Mouse (Mus musculus) thymus, postnatal 36 days (tissue): ENCODE results near the gene Mettl23.
"Not testable (repeated sequence)": the region's sequence is repeated elsewhere in the genome, so short reads cannot be mapped to it uniquely, and the experiment has no call there.

Source experiments
- DNase-seq, 2 experiments: peaks; one replicate each; pipeline ENCODE4 v3.0.0; 2022; ENCODE audit warnings: mixed read lengths in 2 of 2

Mettl23 gene

DNA sequence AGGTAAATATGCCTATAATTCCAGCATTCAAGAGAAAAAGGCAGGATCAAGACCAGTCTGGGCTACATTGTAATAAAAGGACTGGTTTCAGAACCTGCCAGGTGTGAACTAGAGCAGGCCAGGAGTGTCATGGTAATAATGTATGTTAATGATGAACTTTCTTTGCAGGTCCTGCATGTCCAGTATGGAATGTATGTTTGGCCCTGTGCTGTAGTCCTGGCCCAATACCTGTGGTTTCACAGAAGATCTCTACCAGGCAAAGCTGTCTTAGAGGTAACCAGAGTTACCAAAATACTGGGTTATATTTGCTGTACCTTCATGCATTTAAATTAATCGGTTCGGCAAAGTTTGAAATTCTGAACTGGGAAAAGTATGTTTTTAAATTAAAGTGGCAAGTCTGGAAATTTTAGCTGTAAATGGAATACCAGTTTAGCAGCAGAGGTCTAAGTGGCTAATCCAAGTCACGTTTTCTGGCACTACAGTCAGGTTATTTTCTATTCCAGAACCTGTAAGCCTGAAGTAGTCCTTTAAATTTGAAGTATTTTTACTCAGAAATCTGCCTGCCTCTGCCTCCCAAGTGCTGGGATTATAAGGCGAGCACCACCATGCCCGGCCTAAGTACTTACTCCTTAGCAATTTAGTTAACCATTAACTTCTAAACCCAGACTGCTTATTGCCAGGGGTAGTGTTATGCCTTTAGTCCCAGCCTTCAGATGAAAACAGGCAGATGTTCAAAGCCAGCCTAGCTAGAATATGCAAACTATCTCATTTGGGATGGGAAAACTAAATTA is 5.2 kb downstream of the Mettl23 start:
- no peak for DNase-seq

DNA sequence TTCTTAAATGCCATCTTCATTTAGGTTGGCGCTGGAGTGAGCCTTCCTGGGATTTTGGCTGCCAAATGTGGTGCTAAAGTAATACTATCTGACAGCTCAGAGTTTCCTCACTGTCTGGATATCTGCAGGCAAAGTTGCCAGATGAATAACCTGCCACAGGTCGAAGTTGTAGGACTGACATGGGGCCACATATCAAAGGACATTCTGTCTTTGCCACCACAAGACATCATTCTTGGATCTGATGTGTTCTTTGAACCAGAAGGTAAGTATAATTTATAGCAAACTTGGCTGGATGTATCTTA is 5.8 kb downstream of the Mettl23 start:
- DNase-seq = not testable (repeated sequence)

DNA sequence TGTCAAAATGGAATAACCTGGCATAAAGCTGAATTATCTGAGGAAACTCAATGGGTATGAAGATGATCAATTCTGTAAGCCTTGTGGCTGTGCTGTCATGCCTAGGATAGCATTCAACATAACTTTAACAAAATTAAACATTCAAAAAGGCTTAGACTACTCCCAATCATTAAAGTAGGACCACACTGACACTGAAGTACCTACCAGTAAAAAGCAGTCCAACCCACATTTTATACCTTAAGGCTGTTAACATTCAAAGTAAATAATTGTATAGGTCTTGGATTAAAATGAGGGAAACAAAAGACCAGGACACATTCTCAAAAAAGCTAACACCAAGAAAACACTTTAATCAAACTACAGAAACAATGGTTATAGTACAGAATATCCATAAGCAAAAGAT is 6.5 kb downstream of the Mettl23 start:
- DNase-seq = no peak

DNA sequence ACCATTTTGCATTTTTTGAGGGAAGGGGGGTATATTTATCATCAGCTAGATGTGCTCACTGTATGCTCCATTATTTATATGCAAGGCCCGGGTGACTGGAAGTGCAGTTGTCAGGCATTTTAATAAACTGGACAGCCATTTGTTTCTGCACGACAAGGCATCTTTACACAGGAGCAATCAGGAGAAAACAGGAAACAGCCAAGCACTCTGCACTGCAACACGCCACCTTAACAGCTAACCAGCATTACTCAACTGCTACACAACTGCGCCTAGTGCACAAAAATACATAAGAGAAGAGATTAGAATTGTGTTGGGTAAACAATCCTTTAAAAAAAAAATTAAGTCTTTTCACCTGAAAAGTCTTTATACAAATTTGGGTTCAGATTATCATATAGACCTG is 7.0 kb downstream of the Mettl23 start:
- no peak for DNase-seq

DNA sequence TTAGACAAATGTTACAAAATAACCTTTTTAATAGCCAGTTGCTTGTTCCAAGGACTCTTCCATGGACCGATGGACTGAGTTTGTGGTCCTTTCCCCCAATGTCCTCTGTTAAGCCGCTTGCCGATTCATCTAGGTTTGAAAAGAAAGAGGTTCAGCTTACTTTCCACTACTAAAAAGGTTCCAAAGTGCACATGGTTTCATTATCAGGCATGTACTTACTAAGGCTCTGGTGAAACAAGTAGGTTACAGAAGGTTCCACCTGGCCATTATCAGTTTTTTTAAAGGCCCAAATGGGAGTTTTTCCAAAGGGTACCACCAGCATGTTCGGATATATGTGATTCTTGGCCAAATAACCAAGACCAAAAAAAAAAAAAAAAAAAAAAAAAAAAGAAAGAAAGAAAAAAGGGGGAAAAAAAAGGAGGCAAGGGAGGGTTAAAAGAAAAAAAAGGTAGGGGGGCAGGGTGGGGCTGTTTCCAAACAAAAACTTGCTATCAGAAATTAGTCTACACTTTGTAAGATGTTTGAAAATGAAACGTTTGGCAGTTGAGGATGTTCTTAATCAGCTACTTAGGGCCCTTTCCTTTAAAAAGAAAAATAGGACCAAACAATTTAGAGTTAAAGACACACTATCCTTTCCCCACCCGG is 7.9 kb downstream of the Mettl23 start:
- no peak for DNase-seq

DNA sequence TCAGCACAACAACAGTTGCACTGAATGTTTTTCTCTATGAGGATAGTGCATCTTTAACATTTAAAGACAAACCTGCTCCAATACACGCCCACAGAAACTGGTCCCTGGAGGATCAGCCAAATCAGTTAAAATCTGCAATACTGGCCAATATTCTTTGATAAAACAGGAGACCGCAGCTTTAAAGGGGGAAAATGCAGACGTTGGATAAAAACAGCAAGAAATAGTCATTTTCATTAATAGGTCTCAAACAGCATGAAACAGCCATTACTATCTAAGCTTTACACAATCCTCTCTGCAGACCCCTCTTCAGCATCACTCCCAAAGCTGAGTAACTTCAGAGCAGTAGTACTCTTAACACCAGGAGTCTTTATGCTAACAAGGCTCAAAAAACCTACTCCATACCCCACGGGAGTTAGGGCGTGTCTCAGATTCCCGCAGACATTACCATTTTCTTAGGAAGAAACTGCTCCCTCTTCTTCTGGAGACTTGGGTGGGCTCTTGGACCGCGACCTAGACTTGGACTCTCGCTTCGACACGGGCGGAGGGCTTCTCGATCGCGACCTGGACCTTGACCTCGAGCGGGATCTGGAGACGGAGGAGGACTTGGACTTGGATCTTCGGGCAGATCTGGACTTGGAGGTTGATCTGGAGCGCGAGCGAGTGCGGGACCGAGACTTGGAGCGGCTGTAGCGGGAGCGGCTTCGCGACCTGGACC is 8.7 kb downstream of the Mettl23 start:
- no peak for DNase-seq

DNA sequence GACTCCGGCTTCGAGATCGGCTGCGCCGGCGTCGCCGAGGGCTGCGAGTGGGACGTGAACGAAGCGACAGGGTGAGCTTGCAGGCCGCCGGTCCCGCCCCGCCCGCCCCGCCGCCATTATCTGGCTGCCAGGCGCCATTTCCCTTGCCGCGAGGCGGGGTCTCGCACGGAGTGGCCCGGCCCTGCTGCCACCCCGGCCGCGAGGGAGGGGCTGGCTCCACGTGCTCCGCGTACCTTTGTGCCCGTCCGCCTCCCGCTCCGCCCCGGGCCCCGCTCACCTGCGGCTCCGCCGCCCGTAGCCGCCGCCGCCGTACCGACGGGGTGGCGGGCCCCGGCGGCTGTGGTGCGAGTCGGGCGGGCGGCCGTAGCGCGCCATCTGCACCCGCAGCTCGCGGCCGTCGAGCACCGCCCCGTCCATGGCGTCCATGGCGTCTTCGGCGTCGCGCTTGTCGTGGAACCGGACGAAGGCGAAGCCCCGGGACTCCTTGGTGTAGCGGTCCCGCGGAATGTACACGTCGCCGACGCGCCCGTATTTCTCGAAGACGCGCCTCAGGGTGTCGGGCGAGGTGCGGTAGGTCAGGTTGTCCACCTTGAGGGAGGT is 9.3 kb downstream of the Mettl23 start, which contains the start of gene Mfsd11:
Gene Mfsd11, plus strand, starts transcription at position 150 of the 600 bp plus-strand sequence.
- peak; percentile 82 to 91 for DNase-seq

DNA sequence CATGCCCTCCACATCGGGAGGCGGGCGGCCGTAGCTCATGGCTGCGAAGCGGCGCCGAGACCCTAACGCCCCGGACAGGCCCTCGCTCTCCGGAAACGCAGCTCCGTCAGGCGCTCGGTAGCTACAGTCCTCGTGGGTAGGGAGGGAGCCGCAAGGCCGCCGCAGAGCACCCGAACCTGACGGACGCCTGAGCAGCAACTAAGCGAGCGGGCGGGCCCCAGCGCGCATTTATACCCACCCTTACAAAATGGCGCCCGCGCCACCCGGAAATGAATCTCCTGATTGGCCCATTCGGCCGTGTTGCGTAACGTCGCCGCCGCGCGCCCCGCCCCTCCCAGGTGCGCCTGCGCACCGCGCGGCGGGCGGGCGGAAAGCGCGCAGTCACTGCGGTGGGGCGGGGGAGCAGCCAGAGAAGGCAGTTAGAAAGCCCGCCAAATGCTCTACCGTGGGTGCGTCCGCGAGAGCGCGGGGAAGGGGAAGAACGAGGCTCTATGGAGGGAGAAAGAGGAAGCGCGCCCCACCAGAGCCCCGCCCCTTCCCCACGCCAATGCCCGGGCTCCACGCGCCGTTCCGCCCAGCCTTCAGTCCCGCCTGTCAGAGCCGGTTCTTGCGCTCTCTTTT is 9.9 kb downstream of the Mettl23 start, which contains the start of gene Srsf2:
Gene Srsf2, minus strand, starts transcription at position 204 of the 621 bp plus-strand sequence.
- peak; percentile 97 for DNase-seq

DNA sequence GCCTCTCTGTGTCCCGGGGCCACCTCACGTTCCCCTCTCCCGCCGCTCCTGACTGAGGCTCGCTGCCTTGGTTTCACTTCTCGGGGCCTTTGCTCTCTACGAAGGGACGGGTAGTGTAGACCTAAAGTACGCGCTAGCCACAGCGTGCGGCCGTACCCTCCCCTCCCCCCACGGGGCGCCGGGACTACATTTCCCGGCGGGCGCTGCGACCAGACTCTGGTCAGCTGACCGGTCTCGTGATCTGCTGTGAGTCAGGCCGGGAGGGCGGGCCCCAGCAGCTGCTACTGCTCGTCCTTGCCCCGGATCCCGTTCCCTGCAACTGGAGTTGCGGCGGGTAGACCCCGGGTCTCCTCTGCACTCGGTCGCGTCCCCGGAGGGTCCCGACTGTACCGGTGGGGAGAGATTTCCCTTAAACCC is 10.4 kb downstream of the Mettl23 start:
- DNase-seq = peak; percentile 97

DNA sequence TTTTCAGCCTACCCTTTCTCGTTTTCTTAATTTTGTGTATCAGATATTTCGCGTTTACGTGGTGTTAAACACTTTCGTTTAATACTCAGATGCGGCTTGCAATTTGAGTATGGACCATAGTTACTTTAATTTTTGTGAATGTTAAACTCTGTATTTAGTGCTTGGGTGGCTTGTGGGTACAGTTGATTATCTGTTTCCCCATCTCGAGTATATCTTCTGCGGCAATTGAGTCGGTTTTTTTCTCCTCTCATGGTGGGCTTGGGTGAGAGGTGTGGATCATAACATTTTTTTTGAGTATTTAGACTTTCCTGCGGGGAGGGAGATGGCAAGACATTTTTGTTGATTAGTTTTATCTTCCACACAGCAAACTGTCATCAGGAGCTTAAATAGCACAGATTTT is 11.2 kb downstream of the Mettl23 start:
- DNase-seq = no peak

DNA sequence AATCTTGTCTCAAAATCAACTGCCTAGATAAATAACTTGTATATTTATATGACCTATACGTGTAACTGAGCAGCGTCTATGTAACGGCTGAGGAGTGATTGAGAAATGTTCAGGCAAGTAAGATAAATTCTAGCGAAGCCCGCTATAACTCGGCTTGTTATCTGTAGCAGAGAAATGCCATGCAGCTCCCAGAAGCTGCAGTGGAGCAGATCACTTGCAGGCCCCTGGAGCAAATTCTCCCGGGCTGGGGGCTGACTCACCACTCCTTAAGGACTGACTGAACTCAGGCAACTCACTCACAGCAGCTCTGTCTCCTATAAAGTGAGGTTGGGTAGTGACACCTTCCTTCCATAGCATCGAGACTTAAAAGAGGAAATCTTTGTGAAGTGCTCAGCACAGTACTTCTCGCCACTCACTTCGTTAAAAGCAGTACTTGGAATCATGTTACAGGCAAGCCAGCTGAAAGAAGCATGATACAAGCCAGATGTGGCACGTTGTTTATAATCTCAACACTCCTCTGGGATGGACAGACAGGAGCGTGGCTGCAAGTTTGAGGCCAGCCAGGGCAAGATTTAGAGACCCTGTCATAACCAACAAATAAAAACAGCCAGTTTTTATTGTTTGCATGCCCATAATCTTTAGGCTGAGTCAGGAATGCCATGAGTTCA is 14.2 kb downstream of the Mettl23 start:
- DNase-seq = no peak

DNA sequence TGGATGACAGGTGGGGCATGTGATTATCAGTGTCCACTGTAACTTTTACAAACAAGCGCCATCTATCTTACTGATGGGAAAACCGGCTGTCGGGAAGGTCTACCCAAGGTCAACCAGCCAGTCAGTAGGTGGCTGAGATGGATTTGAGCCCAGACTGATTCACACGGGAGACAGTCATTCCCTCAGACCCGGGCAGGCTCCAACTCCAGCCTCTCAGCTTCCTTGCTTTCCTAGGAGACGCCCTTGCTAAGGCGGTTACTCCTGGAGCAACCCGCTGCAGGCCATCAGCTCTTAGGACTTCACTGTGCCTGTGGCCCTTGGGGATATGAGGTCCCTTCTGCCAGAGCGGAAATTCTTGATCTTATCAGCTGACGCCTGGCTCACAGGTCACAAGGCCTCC is 21.4 kb downstream of the Mettl23 start:
- DNase-seq = no peak

DNA sequence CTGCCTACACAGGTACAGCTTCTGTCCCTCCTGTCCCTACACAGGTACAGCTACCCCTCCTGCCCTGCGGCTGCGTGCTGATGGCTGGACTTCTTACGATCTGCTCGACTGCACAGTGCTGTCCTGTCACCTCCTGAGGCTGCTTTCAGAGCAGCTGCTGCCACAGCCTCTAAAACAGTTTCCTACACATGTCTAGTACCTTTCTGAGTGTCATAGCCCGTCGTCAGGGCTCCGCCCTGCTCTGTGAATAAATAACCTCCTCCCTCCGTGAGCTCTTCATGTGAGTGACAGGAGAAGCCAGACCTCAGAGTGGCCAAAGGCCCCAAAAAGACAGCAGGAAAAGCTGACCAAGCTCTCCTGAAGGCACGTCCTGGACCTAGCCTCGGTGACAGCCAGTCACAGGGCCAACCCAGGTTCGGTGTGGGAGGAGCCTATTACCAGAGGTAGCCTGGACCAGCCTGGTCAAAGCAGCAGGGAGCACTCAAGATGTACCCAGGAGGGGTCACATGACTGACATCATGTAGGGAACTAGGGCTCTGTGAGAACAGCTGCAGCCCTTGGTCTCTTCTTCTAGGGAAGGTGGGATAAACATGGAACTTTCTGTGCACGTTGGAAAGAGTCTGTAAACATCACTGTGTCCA is 23.0 kb downstream of the Mettl23 start:
- DNase-seq = no peak

DNA sequence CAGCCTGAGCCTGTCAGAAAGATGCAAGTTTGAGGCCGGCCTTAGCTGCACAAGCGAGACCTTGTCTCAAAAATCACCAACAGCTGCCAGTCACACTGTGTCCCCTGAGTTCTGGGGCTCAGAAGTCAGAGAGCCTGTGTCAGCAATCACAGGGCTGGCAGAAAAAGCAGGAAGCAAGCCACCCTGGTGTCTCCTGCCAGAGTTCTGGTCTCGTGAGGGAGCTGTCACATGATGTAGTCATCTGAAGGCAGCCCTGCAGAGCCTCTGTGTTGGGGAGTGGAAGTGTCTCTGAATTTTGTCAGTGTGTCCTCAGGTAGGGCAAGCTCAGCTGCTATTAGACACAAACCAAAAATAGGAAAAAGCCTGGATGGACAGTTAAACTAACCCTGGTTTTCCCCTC is 25.1 kb downstream of the Mettl23 start:
- DNase-seq = no peak

DNA sequence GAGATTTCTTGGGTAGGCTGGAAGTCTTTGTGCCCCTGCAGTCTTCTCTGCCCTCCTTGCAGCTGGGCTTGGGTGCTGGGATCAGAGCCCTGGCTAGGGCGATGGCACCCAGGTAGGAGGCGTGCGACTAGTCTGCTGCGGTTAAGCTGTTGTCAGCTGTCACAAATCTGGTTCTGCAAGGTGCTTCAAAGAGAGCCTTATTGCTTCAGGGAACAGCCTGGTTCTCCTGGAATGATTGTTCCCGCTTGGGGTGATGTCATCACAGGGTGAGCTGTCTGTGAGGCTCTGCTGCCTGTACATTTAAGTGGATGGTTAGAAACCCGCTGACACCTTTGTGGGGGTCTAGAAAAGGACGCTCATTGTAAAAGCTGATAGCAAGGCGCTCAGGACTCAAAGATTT is 26.1 kb downstream of the Mettl23 start:
- no peak for DNase-seq

DNA sequence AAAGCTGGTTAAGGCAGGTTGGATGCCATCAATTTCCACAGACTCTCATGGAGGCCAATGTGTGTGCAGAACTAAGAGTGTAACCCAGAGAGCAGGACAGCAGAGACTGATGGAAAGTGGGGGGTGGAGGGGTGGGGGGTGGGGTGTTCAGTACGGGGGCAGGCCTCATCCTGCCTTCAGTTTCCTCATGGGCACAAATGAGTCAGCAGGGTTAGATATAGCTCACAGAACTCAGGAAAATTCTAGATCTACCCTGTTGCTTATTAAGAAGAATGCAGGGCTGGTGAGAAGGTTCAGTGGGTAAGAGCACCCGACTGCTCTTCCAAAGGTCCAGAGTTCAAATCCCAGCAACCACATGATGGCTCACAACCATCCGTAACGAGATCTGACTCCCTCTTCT is 26.6 kb downstream of the Mettl23 start:
- no peak for DNase-seq

DNA sequence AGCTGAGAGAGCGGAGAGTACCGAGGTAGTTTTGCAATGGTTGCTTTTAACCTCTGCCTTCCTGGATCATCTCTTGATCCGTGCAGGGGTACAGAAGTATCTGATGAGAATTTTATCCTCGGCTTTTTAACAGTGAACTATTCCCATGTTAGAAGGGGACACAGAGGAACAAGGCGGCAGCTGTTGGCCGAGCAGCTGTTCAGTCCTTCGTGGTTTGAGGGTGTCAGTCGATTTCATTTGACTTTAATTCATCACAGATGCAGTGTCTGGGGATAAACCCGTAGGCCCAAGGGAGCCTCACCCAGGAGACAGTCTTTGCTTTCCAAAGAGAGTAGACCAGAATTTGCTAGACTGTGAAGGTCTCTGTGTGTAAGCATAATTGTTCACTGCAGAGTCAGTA is 28.5 kb downstream of the Mettl23 start:
- no peak for DNase-seq

DNA sequence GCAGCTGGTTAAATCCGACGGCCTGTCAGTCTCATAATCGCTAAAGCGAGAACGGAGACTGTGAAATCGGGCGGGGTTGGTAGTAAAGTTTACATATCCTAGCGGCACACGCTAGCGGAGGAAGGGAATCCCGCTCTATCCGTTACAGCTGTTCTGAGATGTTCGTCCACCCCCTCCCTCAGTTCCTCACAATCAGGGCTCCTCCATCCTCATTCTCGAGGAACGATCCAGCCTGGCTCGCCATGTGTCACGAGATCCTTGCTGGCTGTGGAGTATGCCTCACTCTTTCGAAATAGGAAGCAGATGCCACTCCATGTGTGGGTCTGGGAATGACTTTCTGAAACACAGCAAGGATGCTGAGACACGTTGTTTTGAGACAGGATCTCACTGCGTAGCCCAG is 30.9 kb downstream of the Mettl23 start:
- DNase-seq = no peak

DNA sequence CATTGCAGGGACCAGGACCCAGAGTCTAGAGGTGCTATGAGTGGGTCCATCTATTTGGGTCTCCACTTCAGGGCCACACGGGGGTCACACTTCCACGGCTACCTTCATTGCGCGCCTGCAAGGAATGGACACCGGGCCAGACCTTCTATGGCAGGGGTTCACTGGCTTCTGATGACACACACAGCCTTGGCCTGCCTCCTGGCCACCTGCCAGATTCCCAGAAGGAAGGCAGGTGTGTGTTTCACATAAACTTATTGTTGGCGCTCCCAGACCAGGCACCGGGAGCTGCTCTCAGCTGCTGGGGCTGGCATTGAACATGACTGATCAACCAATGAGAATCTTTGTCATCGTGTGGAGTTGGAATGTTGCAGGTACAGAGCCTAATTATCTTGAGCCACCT is 35.4 kb downstream of the Mettl23 start:
- DNase-seq = no peak

DNA sequence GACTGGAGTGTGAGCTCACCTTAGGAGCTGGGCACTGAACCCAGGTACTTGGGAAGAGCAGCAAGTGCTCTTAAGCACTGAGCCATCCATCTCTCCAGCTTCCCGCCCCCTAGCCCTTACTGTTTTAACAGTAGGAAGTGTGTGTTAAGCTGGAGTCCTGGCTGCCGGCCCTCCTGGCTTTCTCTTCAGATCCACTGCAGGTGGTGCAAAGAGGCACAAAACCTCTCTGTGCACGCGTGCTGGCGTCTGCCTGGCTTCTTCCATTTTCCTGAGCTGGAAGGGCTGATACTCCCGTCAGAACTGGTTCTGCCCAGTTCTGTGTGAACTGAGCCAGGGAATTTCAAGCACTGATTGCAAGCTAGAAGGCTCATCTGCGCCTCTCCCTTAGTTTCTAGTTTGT is 37.8 kb downstream of the Mettl23 start:
- no peak for DNase-seq

DNA sequence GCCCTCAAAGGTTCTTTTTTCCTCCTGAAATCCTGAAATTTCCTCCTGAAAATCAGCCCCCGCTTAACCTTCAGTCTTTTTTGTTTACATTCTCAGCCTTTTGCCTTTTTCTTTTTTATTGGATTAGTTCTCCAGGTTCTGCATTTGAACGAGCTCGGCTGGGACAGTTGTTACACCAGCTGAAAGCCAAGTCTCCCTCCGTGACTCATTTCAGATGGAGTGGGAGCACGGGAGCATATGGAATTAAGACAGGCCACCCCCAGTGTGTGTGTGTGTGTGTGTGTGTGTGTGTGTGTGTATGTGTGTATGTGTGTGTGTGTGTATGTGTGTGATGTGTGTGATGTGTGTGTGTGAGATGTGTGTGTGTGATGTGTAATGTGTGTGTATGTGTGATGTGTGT is 38.4 kb downstream of the Mettl23 start:
- no peak for DNase-seq

DNA sequence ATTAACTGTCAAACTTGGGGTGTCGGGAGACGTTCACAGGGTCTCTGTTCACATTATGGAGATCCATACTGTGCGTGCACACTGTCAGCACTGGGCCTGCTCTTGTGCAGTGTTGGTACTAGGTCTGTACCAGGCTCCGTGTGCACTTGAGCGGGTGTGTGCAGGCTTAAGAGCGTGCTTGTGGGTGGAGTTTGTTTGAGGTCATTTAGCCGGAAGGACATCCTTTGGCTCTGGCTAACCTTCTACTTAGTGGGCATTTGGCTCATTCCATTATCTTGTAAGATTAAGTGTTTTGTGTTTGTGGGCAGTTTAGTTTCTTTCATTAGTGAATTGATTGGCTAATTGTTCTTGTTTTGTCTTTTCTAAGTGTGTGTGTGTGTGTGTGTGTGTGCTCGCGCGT is 39.4 kb downstream of the Mettl23 start:
- no peak for DNase-seq
